Mouse (Mus musculus) erythroblast, adult 5-6 weeks (primary cell): Measurements from ENCODE around the gene Fam131c. TPM values are rescaled to one million over a fixed set of nuclear protein-coding genes. Genes with fewer than 3 reads are reported as not detected.

Experiments used
- ATAC-seq: replicated peaks from 2 replicates; pipeline ENCODE4 v1.8.0; 2016; ENCODE audit warnings: moderate number of reproducible peaks, mild to moderate bottlenecking, moderate TSS enrichment, inconsistent platforms; ENCODE audit not compliant: poor library complexity, low FRiP score, severe bottlenecking
- total RNA-seq, 2 experiments: library from RNA; stranded (forward) in 1 of 2; stranded (reverse) in 1 of 2; fragments of 150-400 nt in 1 of 2; fragments of 200-764, 138-1000 nt in 1 of 2; gene quantifications; 2 replicates each; pipeline versions ENCODE4 v1.2.3 to v1.2.4; 2015 to 2017; ENCODE audit warnings: low replicate concordance in 2 of 2

Fam131c gene
- total RNA-seq, 2 experiments from 2014 or later, result not detected

DNA sequence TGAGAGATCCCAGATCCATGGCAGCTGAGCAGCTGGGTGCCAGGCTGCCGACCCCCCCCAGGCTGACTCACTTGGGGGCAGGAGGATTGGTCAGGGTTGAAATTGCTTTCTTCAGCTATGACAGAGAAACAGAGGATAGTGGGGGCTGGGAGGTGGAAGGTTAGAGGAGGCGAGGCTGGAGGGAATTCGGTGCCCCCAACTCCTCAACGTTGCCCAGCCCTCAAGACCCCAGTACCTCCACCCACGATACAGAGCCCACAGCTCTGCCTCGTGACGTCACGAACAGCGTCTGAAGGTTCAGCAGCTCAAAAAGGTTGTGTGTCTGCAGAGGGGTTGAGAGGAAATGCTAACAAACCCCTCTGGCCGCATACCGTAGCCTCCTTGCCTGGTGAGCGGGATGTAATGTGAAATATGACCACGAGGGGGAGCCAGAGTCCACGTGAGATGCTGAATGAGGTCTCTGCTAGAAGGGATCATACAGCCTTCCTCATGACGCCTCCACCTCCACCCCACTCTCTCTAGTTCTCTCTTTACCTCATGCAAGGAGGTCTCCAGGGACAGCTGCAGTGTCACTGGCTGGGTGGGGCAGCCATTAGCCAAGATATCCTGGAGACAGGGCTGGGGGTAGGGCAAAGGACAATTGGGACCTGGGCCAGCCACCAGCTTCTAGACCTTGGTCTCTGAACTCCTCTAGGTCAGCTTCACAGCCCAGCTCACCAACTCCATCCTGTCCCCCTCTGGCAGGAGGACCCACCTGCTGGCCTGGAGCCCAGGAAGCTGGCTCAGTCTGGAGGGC, 36.7 kb downstream of the Fam131c start:
- ATAC-seq, result peak; percentile 79

DNA sequence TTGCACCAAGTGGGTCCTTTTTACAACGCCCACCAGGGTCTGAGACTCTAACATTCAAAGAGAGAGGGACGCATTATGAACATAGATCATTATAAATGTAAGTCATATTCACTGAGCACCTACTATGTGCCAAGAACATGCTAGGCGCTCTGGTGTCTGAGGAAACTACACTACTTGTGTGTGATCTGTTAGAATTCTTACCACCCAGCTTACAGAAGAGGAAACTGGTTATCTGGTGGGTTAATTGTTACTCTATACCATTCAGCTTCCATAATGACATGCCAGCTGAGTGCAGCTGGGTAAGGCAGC, 37.2 kb downstream of the Fam131c start:
- no peak for ATAC-seq

DNA sequence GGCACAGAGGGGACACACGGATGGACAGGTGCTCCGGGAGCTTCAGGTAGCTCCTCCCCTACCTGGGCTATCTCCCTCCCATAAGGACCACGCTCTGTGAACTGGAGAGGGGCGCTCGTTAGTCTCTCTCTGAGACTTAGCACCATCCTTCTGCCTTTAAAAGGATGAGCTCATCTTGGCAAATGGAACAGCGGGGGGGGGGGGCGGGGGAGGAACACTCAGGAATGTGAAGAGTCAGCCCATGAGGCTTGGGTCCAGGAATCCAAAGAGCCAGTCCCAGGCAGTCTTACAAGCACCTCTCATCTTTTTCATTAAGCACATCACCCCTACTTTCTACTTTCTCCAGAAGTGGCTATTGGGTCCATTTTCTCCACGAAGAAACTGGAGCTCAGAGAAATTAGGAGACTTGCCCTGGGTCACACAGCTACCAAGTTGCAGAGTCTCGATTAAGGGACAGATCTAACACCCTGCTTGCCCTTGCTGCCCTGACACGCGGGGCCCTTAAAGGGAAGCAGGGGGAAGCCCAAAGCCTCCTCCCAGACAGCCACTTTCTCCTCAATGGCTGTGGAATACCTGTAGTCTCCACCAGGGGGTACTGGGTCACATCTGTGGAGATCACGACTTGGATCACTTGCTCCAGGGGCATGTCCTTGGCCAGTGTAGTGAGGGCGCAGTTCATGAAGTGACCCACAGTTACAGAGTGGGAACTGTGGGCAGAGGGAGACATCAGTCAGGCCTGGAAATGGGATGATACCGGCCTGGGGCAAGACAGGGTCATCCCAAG, 38.7 kb downstream of the Fam131c start:
- ATAC-seq, result no peak

DNA sequence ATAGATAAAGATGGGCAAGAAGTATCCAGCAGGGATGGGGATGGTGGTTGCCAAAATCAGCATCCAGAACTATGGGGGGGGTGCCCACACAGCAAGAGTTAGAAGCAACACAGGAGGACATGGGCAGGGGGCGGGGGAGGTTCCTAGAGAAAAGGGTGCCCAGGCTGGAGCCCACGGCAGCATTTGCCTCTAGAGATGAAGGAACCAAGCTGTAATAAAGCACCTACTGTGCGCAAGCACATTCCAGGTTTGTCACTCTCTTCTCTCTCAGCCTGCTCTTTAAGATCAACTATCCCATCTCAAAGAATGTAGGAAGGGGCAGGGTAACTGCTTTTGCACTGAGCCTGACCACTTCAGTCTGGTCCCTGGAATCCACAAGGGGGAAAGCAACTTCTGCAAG, 40.6 kb downstream of the Fam131c start:
- ATAC-seq, result no peak

DNA sequence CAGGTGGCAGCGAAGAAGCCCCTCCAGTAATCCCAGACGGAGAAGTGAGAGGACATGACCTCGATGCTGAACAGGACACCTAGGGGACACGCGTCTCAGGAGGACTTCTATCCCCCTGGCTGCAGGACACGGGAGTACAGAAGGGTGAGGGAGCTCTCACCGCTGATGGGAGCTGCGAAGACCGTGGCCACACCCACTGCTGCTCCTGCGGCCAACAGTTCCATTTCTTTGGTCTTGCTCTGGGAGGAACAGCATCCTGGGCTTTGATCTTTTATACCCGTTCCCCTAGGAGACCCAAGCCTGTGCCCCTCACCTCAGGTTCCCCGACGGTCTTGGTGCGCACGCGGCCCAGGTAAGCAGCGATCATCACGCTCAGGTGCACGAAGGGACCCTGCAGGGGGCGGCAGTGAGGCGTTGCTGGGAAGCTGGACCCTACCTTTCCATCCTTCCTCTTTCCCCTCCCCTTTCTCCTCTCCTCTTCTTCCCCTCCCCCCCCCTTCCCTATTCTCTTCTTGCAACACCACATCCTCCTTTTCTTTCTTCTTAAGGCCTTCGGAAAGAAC, 43.5 kb downstream of the Fam131c start:
- no peak for ATAC-seq

DNA sequence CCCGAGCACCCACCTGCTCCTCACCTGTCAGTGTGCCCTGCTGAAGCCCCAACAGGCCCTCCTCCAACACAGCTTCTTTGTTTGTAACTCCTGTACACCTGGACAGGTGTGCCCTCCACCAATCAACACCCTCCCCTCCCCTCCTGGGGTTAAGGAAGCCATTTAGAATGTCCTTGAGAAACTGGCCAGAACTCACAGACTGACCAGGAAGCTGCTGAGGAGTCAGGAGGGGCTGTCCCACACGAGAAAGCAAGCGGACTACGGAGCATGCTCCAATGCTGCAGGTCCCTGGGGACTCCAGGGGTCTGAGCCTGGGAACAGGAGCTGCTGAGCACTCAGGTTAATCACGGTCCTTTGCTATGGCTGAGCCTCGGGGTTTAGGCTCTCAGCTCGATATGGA, 47.9 kb downstream of the Fam131c start, which contains the start of gene Clcnkb:
Gene Clcnkb, minus strand, starts transcription at position 91 of the 400 bp plus-strand sequence.
- no peak for ATAC-seq

DNA sequence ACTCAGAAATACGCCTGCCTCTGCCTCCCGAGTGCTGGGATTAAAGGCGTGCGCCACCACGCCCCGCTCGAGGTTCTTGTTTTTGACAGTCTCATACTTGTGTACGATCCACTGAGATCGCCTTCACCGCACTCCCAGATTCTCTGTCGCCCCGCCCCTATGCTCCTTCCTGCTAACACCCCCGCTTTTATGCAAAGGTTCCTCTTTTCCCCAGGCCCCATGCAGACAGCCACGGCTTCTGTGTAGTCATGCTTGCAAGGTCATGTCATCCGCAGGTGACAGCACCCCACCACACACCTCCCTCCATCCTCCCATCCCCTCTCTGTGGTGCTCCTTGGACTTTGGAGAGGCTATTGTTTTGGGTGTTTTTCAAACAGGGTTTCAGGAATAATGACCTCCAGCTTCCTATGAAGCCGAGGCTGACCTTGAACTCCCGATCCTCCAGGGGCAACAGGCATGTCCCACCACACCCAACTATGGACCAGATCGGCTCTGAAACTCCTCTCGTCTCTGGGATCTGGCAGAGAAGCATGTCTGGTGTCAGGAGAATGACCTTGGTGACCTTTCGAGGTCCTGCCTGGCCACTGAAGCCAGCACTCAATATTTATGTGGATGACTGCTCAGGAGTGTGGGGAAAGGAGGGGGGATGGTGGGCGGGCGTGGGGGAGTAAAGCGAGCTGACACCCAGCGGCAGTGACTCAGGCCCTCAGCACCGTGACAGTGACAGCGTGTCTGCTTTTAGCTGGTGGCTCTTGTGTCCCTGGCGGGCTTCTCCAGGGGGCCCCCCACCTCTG, 51.6 kb downstream of the Fam131c start:
- ATAC-seq, result no peak

DNA sequence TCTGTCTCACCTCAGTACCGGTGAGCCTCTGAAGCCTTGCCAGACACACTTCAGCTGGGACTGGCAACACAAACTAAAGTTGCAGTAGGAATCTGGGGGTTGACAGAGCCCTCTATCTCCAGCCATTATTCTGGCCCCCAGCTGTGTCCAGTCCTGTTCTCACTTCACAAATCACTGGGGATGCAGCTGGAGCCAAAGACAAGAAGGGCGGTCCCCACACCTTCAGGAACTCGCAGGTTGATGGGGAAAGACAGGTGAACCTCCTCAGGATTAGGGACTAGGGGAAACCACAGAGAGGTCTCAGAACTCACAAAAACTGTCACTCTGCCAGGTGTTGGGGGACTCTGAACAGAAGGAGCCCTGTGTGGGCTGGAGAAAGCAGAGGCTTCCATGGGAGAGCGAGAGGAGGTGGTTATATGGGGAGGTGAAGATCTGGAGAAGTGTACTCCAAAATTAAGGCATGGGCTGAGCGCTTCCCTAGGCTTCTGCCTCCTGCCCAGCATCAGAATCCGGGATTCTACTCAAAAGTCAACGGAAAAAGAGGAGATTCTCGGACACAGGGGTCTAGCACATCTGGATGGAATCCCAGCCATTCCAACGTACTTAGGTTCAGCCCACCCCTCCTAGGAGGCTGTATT, 52.3 kb downstream of the Fam131c start, which contains the start of gene Hspb7:
Gene Hspb7, plus strand, starts transcription at position 588 of the 638 bp plus-strand sequence.
- ATAC-seq, result no peak

DNA sequence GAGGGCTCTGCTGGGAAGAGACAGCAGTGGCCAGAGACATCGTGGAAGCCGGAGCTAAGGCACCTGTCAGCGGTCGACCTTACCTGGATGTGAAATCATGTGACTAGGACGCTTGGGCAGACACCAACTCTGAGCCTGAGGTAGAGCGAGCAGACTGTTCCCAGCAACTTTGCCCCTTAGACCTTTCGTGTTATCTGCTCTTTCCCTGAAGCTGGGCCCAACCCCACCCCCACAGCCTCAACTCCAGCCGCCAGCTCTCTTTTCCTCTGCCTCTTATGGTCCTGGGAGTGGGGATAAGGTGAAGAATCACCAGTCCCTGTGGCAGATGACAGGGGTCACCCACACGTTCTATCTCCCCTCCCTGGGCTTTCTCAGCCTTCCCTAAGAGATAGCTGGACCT, 52.9 kb downstream of the Fam131c start:
- no peak for ATAC-seq

DNA sequence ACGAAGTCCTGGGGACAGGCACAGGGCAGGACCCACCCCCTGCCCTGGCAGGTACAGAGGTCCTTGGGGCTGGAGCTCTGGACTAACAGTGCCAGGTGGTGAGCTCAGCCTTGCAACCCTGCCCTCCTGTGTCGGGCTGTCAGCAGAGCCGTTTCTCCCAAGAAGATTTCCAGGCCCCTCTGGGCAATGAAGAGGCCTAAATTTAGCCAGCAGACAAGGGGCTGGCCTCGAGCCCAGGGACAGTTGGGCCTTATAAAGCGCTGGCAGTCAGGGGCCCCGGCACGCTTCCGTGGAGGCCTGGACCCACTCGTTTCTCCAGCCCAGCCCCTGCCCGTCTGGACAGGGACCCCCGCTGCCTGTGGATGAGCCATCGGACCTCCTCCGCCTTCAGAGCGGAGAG, 53.4 kb downstream of the Fam131c start:
- ATAC-seq, result no peak

DNA sequence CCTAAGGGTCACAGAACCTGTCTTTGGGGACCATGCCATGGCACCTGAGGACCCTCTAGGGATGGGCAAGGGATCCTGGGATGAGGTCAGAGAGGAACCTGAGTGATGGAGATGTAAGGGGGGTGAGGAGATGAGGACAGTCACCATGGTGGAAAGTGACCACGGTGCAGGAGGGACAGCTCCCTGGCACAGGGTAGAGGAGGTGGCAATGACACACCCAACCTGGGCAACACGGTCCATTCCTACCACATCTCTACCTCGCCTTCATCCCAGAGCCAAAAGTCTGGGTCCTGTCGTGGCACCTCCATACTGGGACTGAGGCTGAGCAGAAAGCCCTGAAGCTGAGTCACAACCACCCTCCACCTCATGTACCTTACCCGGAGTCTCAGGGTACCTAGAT, 54.8 kb downstream of the Fam131c start:
- ATAC-seq, result no peak

DNA sequence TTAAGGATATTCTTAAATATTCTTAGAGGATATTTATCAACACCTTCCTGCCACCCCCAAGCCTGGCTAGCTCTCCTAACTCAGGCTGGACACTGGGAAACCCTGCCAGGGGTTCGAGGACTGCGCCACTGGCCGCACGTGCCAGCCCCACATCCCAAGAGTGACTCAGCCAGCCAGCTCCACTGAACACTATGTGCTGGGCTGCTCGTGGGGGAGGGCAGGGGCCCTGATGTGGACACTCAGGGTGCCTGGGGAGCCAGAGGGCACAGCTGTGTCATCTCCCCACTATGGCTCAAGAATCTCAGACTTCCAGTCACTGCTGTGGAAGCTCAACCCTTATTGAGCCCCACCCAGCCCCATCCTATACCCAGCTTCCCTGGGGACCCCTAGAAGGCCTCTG, 55.3 kb downstream of the Fam131c start:
- ATAC-seq, result no peak

DNA sequence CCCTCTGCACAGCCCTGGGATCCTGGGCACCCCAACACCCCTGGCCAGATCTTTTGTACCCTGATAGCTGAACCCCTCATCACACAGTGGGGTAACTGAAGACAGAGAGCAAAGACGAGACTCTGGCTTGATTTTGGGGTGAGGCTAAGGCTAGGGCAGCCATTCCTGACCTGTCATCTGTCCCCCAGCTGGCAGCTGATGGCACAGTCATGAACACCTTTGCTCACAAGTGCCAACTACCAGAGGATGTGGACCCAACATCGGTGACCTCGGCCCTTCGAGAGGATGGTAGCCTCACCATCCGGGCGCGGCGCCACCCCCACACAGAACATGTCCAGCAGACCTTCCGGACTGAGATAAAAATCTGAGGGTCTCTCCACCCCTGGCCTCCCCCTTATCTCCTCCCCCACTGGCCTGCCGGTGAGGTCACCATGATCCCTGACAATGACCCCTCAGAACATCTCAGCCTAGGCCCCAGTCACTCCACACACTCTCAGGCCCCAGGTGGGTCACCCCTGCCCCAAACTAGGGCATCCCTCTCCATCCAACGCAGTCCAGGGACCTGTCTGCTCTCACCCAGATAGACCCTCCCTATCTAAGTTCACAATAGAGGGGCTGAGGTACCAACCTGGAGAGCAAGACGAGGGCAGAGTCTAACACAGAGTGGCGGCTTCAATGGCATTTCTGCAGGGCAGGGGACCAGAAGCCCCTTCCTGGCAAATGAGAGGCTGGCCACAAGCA, 55.8 kb downstream of the Fam131c start:
- no peak for ATAC-seq

DNA sequence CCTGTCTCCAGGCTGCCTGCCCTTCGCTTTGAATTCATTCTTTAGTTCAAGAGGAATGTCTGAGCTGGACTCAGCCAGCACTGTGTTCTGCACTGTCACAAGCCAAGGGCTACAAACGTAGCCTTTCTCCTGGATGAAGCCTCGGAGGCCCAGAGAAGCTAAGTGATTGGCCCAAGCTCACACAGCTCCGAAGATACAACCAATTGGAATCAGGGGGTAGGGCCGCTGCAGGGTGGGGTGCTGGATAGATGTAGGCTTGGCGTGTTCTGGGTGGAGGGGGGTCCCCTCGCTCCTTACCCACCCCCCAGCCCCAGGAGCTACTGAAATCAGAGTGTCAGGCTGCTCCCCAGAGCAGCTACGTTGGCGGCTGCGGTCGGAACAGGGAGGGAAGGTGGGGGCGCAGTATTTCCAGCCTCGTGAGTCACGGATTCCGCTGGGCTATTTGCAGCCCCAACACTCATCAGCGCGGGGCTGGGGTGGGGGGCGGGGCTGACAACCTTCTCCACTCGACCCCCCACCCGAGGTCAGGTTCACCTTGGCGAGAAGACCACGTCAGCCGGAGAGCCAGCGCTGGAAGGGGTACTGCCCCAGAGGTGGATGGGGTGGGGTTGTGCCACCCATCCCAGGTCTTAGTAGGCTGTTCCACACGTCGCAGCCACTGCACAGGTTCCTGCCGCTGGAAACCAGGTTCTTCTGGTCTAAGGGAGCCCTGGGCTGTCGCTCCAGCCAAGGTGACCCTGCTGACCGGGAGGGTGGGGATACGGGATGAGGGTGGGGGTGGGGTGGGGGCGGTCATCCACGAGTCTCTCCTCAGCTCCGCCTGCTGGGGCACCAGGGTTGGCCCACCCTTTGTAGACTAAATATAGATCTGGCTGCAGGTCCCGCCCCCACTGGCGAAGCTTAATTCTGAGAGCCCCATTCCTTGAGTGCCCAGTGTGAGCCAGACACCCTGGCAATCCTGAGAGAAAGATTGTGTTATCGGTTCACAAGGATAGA, 57.8 kb downstream of the Fam131c start:
- no peak for ATAC-seq

DNA sequence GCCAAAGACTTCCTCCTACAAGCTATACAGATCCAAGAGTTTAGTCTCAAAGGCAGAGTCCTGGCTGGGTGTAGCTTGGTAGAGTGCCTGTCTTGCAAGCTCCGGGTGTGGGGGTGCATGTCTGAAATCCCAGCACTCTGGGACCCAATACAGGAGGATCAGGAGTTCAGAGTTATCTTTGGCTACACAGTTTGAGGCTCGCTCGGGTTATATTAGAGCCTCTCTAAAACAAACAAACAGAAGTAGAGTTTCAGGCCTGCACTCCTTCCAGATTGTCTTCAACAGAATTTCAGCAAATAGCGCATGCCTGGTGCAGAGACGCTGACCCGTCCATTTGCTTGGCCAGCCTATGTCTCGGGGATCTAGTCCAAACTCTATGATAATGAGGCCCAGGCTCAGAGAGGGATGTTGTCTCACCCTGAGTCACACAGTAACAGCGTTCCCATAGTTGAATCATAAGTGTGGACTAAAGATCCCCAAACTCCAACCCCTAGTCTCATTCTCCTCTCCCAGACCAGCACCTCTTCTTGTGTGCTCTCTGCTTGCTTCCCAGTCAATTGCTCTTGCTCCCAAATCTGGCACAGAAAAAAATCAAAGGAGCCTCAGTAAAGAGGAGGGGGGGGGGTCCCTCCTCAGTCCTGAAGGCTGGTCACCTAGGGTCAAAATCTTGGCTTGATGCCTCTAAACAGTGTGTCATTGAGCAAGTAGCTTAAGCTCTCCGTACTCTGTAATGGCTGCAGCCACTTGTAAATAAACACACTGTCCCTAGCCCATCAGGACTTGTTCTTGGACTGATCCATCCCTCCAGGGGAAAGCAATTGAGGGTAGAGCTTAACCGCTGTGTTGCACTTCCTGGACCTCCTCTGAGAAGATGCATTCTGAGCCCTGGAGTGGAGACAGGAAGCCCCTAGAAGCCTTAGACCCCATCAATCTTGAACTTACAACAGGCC, 59.1 kb downstream of the Fam131c start:
- no peak for ATAC-seq

DNA sequence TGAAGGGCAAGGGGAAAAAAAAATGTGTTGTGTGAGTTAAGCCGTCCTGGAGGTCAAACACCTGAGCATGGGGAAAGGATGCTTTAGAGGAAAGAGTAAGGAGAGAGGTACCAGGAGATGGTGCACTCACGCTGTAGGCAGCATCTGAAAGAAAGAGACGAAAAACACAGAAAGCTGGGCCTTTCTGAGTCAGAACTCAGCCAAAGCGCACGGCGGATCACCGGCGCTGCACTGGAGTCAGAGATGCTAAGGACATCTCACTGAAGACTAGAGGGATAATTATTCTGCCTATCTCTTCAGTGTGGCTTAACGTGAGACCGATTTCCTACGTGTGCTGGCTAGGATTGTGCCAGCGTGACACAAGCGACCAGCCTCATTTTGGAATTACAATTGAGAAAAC, 59.9 kb downstream of the Fam131c start:
- no peak for ATAC-seq

DNA sequence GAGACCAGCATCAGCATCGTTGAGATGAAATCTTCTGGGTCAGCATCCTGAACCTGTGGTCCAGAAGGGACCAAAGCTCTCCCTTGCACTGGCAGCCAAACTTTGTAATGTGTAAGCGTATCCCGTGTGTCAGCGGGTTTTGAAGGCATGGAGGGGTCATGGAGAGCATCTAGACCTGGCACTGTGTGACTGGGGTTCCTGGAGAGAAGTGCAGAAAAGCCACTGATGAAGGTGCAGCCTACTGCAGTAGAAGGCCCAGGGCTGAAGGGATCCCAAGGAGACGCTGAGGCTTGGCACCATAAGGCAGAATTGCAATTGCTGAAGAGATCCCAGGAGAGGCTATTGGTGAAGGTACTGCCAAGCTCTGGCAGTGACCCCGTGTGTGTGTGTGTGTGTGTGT, 61.4 kb downstream of the Fam131c start:
- no peak for ATAC-seq
